Mouse (Mus musculus) kidney, adult 2 months (tissue): ENCODE data around the gene Olfr643.

Source experiments
- CTCF ChIP-seq: fragments of 200-500 bp; conservative IDR thresholded peaks from 2 replicates; pipeline ENCODE4 v1.5.1; 2011; ENCODE audit warnings: low read depth, mild to moderate bottlenecking, control low read depth, low read length, moderate library complexity, mixed read lengths; ENCODE audit not compliant: insufficient read depth, insufficient read length
- POLR2A ChIP-seq: fragments of 200-500 bp; IDR thresholded peaks from one replicate; pipeline ENCODE4 v1.6.1; 2011; ENCODE audit warnings: low read depth, low read length, control low read depth

- no peak for TF ChIP-seq CTCF
- no peak for TF ChIP-seq POLR2A
These were observed at the start of gene Olfr643 for GRCm38 (mm10) chr7:104137305-104137704.
